Mouse (Mus musculus): ENCODE measurements around the gene Jph2. TPM values are rescaled to one million over a fixed set of nuclear protein-coding genes. Genes with fewer than 3 reads are reported as not detected.

The Jph2 gene
- total RNA-seq, 2 experiments from 2014 or later = 166 to 199 TPM

DNA sequence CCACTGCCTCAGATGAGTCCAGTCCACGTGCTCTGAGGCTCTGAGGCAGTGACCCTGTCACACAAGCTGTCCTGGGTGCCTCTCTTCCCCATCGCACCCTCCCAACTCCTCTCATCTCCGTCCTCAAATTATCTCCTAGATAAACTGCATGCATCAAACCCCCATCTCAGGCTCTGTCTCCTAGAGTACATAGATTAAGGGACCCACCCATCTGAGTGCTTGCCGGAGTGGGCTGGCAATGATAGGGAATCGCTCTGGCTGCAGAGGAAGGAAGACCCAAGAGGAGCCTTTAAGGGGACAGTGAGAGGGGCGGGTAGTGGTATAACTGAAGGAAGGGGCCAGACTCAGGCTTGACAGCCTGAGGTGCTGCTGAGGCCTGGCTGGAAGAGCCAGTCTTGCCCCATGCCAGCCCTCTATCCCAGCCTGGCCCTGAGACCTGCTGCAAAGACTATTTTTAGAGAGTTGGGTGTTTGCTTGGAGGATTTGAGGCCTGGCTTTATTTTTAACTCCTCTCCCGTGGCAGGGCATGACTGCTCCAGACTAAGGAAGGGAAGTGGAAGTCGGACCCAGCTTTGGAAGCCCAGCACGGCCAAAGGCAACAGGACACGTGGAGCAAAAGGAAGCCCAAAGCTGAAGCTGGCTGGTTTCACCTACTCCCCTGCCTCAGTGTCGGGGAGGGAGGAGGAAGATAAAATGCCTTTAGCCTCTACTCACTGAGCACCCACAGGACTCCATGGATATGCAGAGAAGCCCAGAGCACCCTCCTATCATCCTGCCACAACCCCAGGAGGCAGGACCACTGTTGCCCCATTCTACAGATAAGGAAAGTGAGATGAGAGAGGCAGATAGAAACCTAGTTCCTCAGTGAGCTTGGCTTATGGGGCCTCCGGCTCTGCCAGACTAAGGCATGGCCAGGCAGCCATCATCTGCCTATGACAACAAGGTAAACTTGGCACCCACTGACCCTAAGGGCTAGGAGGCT is 34.6 kb downstream of the Jph2 start:
- no peak for DNase-seq (ENCODE audit: low spot score in 2 of 2)

DNA sequence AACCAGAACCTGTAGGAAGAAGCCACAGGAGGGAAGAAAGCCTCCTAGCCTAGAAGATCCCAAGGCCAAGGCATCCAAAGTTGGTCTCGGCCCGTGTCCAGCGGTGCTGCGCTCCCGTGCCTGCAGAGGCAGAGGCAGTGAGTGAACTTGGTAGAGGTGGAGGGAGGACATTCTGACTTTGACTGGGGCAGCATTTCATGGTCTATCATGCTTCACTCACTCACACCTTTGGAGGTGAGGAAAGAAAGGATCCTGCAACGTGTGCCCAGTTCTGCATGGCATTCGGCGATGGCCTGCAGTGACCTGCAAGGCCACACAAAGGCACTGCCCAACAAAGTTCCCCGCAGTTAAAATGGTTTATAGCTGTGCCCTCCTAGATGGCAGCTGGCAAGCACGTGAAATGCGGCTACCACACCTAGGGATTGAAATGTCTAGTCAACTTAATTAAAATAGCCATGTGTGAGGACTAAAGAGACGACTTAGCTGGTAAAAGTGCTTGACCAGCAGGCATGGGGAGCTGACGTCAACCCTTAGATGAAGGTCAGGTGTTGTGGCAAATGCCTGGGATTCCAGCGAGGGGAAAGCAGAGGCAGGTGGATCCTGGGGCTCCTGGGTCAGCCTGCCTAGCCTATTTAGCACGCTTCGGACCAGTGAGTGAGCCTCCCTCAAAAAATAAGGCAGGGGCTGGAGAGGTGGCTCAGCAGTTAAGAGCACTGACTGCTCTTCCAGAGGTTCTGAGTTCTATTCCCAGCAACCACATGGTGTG is 36.8 kb downstream of the Jph2 start:
- no peak for DNase-seq (ENCODE audit: low spot score in 2 of 2)

- no peak for DNase-seq (ENCODE audit: low spot score in 2 of 2)
These were observed 38.5 kb downstream of the Jph2 start for GRCm38 (mm10) chr2:163359253-163359652.

GRCm38 (mm10) chr2:163358662-163359061 is 39.1 kb downstream of the Jph2 start:
- no peak for DNase-seq (ENCODE audit: low spot score in 2 of 2)

DNA sequence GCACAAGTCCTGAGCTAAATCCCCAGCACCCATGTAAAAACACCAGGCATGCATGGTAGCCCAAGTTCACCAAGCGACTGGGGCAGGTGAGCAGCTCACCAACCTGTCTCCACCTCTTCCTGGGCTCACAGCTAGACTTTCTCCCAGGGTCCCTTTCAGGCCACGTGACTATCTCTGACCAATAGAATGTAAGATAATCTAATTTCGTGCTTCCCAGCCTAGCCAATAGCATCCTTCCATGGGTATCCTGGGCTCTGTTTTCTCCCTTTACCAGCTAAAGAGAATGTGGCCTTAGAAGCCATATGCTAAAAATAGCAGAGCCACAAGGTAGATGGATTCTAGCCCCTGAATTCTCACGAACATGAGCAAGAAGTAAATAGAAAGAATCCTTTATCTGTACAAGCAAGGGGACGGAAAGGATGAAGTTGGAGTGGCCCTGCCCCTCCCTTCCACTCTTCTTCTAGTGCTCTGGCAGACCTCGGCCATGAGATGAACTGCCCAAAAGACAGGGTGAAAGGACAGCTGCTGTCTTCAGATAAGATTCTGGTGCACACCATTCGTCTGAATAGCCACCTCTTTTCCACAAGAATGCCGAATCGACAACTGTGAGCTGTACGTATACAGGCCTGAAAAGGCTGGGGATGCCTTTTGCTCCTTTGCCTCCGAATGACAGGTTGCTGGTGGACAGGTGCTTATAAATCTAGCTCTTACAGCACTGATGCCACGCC is 41.5 kb downstream of the Jph2 start:
- no peak for DNase-seq (ENCODE audit: low spot score in 2 of 2)

GRCm38 (mm10) chr2:163355666-163356065 is 42.1 kb downstream of the Jph2 start:
- DNase-seq (ENCODE audit: low spot score in 2 of 2) = no peak

- DNase-seq (ENCODE audit: low spot score in 2 of 2) = peak in 1 of 2 experiments; percentile 37
These were observed 44.1 kb downstream of the Jph2 start for GRCm38 (mm10) chr2:163353731-163354130.

DNA sequence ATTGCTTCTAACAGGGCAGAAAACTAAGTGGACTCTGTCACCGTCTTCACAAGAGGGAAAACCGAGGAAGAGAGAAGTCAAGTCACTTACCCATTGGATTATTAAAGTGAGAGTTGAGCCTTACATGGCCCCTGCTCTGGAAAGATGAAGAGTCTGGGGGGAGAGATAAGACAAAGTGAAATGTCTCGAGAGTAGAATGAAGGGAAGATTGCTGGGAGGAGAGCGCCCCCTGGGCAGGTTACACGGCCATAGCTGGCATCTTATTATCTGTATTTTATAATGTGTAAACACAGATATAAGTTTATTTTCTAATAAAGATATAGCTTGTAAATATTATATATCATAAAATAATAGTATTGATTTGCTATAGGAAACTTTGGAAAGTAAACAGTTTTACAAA is 47.4 kb downstream of the Jph2 start:
- no peak for DNase-seq (ENCODE audit: low spot score in 2 of 2)

- DNase-seq (ENCODE audit: low spot score in 2 of 2) = peak in 1 of 2 experiments; percentile 50
These were observed 48.4 kb downstream of the Jph2 start for GRCm38 (mm10) chr2:163349411-163349810.

- no peak for DNase-seq (ENCODE audit: low spot score in 2 of 2)
These were observed 49.1 kb downstream of the Jph2 start for GRCm38 (mm10) chr2:163348677-163349076.

DNA sequence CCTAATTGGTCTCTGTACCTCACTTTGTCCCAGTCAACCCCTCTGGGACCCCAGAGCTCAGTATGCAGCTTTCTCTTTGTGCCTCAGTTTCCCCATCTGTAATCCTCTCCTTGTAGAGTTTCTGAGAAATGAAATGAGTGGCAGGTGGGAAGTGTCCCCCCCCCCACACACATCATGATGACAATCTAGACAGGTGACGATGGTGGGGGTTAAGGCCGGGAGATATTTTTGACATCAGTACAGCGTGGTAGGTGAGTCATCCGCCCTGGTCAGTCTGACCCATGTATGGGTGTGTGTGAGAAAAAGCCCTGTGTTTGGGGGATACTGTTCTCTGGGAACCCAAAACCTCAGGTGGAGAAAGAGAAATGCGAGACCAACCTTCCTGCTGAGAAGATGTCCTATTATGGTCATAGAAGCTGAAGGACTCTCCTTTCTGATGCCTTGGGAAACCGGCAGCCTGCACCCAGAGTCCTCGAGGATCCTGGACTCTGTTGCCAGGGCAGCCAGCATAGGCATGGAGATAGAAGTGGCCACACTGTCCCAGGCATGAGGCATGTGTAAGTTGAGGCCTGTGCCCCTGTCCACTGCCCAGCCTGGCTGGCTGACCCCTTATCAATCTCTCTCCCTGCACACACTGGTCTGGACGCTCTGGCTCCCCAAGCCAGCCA is 50.1 kb downstream of the Jph2 start:
- no peak for DNase-seq (ENCODE audit: low spot score in 2 of 2)

GRCm38 (mm10) chr2:163346497-163346896 is 51.3 kb downstream of the Jph2 start:
- no peak for DNase-seq (ENCODE audit: low spot score in 2 of 2)

DNA sequence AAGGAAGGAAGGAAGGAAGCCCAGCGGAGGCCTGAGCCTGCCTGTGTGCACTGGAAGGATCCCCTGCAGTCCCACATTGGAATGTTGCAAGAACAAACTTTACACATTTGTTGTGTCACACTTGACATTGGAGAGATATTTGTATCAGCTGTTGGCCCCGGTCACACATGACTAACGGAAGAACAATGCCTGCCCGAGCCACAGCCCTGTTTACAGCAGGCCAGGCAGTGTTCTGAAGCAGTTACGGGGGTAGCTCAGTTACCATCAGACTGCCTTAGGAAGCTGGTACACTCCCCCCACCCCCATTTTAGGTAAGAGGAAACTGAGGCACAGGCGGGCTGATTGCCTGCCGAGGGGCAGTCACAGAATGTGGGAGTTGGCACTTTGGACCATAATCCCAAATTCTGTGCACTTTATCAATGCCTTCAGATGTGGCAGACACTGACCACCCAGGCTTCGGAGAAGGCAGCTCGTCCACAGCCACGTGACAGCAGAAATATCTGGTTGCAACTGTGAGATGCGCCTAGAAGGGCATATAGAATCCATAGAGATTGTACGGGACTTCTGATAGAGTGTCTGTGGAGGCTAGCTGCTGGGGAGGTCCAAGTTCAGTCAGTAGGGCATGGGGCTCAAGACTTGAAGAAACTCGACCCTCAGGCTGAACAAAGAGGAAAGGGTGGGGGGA is 52.7 kb downstream of the Jph2 start:
- DNase-seq (ENCODE audit: low spot score in 2 of 2) = no peak

DNA sequence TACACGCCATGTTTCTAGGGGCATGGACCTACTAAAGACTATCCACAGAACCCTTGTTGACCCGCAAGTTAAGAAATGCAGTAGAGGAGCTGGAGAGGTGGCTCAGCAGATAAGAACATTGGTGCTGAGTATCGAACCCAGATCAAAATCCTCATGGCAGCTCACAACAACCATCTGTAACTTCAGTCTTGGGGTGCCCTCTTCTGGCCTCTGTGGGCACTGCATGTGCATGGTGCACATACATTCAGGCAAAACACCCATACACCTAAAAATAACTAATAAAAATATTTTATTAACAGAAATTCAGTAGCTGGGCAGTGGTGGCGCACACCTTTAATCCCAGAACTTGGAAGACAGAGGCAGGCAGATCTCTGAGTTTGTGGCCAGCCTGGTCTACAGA is 54.1 kb downstream of the Jph2 start:
- DNase-seq (ENCODE audit: low spot score in 2 of 2) = no peak

DNA sequence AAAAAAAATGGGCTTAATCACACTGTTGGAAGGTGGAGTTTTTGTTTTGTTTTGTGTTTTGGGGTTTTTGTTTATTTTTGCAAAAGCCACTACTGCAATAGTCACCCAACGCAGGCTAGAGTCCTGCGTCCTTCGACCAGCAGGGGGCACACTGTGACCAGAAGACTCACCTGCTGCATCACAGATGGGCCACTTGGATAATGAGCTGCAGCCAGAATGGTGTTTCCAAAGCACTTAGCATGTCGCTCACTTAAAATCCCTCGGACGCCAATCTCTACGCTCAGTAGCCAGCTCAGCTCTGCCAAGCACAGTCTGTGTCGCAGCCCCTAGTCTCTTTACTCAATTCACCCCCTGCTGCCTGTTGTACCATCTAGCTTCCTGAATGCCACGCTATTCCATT is 57.5 kb downstream of the Jph2 start:
- peak; percentile 61 to 72 for DNase-seq (ENCODE audit: low spot score in 2 of 2)

DNA sequence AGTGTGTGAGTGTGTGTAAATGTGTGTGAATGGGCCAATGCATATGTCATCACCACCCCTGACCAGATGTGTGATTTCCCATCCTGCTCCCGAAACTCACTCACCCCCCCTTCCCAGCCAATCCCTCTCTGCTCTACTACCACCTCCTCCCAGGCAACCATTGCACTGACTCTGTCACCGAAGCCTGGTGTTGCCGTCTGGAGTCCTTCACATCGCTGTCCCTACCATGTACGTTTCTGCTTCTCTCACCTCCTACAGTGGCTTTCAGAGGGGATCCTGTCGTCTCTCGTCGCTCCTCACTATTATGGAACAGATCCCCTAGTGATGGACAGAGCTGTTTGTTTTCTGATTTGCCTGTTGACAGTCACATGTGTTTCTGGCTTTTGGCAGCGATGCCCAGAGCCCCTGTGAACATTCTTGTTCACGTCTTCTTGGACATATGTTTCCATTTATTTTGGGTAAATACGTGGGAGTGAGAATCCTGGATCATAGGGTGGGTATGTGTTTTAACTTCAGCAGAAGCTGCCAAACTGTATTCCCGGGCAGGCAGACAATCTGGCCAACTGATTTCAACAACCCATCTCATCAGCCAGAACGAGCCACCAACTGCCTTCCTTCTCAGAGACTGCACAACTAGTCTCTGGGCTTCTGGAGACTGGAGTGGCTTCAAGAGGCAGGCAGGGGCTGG is 65.3 kb downstream of the Jph2 start:
- no peak for DNase-seq (ENCODE audit: low spot score in 2 of 2)

GRCm38 (mm10) chr2:163331423-163331822 is 66.4 kb downstream of the Jph2 start:
- DNase-seq (ENCODE audit: low spot score in 2 of 2) = no peak

GRCm38 (mm10) chr2:163330742-163331141 is 67.1 kb downstream of the Jph2 start:
- DNase-seq (ENCODE audit: low spot score in 2 of 2) = no peak

DNA sequence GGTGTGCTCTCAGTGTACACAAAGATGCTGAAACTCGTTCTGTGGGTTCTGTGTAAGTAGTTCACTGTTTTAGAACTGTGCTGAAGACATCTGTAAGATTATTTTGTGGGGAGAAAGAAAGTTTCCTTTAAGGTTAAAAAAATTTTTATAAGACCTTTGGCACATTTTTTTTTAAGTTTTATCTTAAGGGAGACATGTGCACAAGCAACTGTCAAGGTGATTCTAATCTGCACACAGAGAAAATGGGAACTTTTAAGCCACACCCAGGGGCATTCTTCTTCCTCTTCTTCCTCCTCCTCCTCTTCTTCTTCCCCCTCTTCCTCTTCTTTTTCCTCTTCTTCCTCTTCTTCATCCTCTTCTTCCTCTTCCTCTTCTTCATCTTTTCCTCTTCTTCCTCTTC is 74.6 kb downstream of the Jph2 start:
- no peak for DNase-seq (ENCODE audit: low spot score in 2 of 2)

DNA sequence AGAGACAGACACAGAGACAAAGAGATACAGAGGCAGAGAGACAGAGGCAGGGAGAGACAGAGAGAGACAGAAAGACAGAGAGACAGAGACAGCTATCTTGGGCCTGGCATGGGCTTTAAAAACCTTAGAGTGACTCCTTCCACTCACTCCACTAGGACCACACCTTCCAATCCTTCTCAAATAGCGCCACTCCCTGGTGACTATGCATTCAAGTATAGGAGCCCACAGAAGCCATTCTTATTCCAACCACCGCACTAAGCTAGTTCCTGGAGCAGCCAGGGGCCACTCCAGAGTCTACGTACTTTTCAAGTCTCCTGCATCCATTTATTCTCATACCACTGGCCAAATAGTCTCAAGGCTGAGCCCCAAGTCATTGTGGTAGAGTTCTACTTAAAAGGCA is 79.0 kb downstream of the Jph2 start:
- DNase-seq (ENCODE audit: low spot score in 2 of 2) = no peak
